Comparison of ENCODE assay signal across 10 mouse cellular contexts in the genomic region with DNA sequence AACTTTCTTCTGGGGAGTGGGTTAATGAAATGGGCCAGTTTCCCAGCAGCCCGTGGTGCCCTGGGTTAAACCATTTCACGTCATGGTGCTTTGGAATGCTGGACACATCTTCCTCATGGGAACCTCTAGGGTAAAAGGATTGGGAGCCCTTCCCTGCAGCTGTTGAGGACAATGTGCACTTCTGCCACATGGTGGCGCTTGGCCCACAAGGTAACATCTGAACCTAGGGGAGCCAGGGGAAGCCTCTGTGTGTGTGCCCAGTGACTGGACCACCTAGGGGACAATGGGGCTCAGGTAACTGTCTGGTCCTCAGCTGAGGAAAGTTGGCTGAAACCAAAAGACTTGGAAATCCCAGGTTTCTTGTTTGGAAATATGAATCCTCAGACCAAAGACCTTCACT. TPM values are rescaled to one million over a fixed set of nuclear protein-coding genes. Genes with fewer than 3 reads are reported as not detected.
DNase-seq lines count a peak whose midpoint lies in the region.
"Had no signal": no experiment of that assay in that cellular context is flagged by ENCODE, and none has a peak within 500 bp of the region (broad histone marks: within the 10 kb centered on the region; RNA-seq: fewer than 3 reads in every experiment).

No protein-coding gene starts in this region.

- DNase-seq in B cell, adult 2 months: peak; percentile 69 to 70
- peak; percentile 69 to 91 for DNase-seq in adrenal gland, adult (ENCODE audit: inconsistent age in 2 of 2, low spot score in 1 of 2)
- DNase-seq in embryo, embryonic 10.5 days (ENCODE audit: low spot score): peak; percentile 86
- DNase-seq in heart, adult 8-10 months (ENCODE audit: low spot score): peak; percentile 64
- peak; percentile 86 for DNase-seq in kidney, postnatal 10 days
- DNase-seq in lung, postnatal 10 days: peak; percentile 82
- peak; percentile 43 for DNase-seq in retina, adult 2 months (ENCODE audit: low read depth, low spot score)
- DNase-seq in urinary bladder, adult 2 months (ENCODE audit: low spot score): peak; percentile 46

RNA-seq across cellular contexts. Expression of a gene that starts 12.1 kb away (rescaled TPM):
- not detected for total RNA-seq in heart, adult 8-10 months (2022)
- 1.7 and 2.9 TPM in 2 replicates for polyA plus RNA-seq in urinary bladder, adult 2 months (2012; rRNA removed)
- polyA plus RNA-seq: embryonic facial prominence, embryonic 15.5 days; stomach, embryonic 14.5 days had no signal

RNA-seq across cellular contexts. Expression of a gene that starts 46.8 kb away (rescaled TPM):
- not detected for total RNA-seq in heart, adult 8-10 months (2022)
- 0.04 TPM in 1 of 2 replicates, not detected in the other for polyA plus RNA-seq in urinary bladder, adult 2 months (2012; rRNA removed)

Comparison
In these comparisons a context has a peak if more than half of its experiments do, and no peak if none do; other contexts are left out.
1. Peak in every context shown above with its lines: DNase-seq.